Mouse (Mus musculus): ENCODE data around the gene Scube1.

Scube1 gene

DNA sequence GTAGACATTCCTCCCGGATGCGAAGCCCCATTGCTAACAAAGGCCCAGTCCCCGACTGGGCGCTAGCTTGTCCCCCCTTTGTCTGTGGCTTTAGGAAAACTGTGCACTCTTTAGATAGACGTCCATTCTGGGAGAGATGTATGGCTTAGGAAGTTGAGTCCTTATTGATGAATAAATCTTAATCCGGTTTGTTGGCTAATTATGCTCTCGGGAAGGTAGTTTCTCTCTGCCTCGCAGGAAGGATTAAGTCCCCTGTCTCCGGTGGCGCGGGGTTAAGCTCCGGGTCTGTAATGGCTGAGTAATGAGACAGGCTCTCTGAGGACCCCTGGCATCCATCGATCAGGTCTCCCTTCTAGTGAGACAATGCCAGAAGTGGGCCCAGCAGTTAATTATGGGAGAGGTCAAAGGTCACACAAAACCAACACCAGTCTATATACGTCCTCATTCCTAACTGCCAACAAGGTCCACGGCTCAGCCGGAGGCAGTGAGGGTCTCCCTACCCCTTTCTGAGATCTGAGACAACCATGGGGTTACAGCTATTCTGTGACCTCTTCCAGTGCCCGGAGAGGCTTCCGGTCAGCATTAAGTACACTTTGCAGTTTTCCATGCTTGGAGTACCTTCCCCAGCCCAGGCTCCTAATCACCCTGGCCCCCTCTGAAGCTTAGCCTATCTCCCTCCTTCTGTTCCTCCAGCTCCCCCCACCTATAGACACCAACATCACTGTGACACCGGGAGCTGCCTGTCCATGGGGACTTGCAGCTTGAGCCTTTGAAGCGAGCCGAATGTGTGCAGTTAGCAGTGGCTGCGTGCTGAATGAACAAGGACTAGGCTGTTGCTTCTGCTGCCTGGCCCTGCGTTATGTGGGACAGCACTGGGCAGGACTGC is 14.7 kb downstream of the Scube1 start:
- DNase-seq = no peak

DNA sequence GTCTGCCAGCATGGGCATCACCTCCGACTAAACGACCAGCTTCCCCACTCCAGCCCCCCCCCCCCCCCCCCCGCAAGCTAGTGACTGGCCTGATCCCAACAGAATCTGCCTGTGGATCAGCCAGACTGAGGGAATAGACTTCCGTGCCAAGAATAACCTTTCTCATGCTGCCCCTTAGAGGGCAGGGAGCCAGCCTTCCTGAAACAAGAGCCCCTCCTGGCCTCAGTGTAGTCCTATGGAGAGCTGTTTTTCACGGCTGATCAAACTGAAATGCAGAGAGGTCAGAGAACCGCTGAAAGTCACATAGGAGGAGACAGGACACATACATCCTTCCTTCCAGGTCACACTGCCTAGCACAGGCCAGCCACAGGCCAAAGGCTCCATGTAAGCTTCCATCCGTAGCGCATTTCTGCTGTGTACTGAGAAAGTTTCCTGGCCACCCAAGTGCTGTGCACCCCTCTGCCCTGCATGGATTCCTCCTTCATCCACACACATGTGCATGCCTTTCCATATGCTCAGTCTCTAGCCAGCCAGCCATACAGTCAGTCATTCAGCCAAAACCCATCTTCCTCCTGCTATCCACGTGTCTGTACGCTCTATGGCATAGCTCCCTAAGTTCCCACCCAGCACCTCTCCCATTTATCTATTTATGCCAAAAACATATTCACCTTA is 18.2 kb downstream of the Scube1 start:
- DNase-seq = no peak

DNA sequence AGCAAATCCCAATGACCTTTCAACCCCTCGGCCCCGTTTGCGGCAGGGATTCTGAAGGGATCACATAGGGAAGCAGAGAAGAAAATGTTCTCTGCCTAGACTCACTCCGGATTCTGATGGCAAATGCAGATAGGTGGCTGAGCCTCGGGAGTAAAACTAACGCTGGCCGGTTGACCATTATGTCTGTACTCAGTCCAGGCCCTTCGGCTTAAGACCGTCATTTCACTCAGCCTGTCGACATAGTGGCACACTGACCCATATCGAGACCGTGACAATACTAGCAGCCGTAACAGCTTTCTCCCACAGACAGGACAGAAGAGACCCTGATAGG is 24.3 kb downstream of the Scube1 start:
- DNase-seq = no peak

DNA sequence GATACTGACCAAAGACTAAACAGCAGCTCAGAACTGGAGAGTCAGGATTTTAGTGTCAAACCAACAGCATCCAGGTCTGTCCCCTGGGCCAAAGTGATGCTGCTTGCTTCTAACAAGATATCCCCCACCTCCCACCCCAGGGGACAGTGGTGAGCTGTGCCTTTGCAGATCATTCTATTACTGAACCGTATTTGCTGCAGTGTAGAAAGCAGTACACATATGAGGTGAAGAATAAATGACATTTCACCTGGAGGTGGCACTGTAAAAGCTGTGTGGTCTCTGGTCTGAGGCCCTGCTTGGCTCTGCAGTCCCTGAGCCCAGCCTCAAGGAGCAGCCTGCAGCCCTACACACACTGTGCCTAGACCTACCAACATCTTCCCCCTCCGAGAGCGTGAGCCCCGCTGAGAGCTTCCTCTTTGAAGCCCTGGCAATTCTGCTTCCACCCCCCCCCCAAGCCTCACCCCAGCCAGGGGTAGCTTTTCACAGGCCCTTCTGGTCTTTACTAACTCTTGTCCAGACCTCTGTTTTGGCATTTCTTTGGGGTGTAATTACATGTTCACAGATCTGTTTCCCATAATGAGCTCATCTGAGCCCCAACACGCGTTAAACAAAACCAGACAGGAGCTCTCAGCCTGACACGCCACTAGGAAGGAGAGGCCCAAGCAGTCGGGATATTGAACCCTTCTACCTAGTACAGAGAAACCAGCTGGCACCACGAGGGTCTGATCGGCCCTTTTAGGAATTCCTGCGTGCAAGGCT is 24.8 kb downstream of the Scube1 start:
- DNase-seq = no peak

DNA sequence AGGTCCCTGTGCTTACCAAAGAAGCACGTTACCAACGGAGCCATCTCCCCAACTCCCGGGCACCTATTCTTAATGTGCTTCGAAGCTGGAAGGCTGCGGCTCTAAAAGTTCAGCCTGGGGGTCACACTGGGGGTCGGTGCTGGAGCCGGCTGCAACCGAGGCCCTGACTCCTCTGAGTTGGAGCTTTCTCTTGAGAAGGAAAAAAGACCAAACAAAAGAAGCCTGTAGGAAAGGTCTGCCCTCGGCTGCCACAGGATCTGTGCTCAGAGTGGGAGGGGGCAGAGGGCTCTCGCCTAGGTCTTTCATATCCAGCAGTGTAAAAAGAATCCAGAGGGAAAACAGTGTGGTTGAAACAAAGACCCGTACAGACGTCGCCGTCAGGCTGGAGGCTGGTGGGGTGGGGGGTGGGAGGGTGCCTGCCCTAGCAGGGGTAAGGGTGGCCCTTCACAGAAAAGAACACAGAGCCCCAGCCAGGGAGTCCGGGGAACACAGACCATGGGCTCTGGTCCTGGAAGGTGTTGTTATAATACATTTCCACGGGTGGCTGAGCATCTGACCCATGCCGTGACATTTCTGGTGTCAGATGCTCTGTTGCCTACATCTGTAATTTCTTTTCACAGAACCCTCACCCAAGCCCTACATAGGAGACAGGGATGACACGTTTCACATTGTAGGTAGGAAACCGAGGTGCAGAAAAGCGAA is 25.5 kb downstream of the Scube1 start:
- DNase-seq = no peak

DNA sequence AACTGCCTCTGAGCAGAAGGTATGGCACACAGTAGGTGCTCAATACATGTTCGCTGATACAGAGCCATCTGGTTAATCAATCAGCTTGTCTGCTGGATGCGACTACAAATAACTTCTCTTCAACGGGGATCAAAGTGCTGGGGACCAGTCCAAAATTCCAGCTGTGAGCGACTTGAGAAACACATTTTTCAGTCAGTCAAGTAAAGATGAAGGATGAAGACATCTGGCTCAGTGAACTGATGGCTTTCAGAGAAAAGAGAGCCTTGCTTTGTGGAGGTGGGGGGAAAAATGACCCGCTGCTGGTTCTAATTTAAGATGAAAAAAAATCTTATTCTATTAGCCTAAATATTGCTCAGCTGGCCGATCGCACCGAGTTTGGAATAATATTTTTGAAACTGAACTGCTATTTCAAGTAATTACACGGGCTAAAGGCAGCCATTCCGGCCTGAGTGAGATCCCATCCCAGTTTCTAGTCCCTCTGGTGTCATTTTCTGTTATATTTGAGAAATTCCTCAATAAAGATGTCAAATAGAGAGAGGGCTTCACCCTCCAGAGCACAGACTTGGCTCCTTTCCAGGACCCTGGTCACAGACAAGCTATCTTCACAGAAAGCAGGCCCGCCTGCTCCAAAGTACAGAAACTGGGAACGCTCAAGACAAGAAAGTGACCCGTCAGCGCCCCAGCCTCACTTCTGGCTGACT is 28.0 kb downstream of the Scube1 start:
- no peak for DNase-seq

DNA sequence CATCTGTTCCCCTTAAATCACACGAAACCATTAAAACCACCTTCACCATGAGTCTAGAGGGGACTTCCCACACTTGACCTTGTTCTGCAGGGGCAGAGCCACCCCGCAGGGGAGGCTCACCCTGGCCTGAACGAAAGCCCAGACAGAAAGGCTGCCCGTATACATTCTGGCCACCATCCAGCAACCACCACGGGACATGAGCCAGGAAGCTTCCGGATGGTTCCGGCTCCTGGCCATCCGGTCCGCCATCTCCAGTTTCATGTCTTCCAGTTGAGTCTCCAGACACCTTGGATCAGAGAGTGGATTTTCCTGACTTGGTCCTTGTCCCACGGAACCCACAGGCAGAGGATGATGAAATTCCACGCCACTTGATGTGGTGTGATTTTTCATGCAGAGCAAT is 29.7 kb downstream of the Scube1 start:
- DNase-seq = no peak

DNA sequence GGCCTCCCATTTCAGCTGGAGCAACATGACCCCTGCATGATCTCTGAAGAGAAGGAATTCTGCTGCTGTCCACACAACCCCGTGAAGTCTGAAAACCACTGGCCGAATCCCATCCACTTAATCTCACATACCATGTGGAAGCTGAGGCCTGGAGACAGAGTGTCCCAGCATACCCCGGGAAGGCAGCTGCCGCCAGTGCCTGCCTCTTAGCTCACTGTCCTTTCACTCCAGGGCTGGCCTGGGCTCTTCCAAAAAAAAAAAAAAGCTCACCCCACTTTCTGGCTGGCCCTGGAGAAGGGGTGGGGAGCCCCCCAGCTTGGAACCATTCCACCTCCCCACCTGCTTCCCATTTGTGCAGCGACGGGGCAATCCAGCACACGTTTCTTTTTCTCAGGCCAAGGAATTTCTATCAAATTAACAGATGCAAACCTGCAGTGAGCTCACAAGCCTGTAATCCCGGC is 32.9 kb downstream of the Scube1 start:
- DNase-seq = no peak

DNA sequence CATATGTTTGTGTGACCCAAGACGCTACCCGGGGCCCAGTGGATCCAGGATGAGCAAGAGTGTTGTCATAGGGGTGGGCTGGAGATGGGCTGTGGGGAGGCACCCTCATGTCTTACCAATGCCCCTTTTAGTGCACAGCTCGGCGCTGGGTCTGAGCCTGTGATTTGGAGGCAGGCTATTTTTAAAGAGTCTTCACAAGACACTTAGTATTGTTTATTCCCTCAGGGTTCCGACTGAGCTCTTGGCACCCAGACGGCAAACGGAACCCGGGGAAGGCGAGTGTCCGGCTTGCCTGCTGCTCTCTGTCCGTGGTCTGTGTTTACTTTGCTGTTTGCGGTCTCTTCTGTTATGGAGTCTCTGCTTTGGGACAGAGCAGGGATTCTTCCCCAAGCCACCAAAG is 34.9 kb downstream of the Scube1 start:
- no peak for DNase-seq

DNA sequence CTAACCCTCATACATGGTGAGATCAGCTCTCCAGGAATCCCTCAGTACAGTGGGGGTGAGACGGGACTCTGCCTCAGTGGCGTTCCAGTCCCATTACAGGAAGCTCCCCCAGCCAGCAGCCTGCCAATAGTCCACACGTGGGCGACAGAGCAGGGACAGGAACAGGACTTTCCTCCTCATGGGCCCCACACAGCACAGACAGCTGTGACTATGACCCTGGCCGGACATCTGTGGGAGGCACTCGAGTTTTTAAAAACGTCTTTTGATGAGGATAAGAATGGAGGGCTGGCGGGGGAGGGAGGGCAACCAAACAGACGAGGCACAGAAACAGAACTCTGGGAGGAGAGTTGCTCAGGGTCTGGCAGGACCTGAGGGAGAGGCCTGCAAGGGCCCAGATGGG is 38.2 kb downstream of the Scube1 start:
- no peak for DNase-seq

DNA sequence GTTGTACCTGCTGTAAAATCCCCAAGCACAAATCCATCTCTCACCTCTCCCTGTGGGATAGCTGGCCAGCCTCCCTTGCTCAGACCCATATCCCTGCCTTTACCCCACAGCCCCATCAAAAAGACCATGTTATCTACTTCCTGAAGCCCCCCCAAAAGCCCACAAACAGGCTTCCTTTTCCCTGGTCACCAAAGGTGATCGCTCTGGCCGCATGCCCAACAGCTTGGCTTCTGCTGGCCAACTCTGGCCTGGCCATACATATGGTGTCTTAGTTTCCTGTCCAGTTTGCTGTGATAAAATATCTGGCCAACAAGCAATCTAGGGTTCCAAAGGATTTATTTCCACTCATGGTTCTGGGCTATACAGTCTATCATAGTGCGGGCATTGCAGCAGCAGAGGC is 38.9 kb downstream of the Scube1 start:
- no peak for DNase-seq

DNA sequence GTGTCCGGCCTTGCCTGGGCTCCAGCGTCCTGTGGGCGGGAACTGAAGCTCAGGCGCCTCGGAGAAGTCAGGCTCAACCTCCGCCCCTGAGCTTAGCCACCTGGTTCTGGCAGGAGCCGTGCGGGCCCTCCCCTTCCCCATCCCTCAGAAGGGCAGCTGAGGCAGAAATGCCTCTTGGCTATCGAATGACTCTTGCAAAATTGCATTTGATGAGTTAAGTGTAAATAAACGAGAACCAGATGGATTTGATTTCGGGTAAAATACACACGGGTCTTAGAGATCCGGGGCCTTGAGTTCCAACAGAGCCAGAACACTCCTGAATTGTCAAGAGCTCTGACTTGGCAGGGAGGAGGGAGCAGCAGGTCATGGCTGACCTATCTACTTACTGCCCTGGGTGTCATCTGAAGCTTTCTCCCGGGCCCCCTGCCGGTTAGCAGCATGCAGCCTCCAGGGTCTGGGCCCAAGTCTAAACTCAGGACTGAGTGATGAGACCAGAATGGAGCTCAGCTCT is 41.7 kb downstream of the Scube1 start:
- DNase-seq = no peak

DNA sequence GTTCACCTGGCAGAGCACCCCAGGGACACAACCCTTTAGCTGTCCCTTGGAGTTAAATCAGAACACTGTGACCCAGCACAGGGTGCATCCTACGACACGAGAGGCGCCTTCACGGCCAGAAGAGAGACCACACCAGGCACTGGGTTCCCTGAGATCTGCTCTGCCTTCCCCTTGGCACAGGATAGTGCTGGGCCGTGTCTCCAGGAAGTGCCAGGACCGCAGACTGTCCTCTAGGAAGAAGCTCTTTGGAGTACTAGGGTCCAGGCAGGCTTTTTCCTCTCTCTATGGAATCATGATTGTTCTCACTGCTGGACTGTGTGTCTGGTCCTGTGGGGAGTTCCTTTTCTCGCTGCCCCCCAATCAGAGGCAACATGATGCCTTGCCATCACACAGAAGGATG is 44.5 kb downstream of the Scube1 start:
- no peak for DNase-seq

DNA sequence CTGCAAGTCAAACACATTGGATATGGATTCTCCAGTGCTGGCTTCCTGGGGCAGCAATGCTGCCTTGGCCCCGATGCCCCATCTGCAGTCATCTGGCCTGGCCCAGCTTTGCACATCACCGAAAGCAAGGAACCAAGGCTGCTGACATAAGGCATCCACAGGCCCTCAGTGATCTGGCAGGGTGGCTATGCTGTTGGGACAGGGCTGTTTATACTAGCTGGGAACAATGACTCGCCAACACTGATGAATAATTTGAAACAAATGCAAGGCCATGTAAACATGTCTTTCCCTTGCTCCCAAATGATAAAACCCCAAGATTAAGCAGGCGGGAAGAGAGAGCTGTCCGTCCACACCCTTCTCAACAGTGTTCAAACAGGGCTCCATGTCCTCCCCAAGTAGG is 45.1 kb downstream of the Scube1 start:
- no peak for DNase-seq

DNA sequence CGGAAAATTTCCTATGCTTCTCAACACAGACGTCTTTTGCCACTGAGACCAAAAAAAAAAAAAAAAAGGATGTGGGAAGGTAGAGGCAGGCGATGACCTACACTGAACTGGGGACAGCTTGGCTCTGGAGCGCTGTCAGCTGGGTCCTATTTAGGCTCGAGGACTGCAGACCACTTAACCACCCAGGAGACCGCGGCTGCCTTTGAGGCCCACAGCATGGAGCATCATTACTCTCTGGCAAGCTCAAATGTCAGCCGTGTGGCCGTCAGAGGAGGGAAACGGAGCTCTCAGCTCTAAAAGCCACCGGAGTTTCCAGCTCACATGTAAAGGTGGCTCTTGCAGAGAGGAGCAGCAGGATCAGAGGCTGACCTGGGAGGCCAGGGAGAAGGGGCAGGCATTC is 46.2 kb downstream of the Scube1 start:
- DNase-seq = no peak

DNA sequence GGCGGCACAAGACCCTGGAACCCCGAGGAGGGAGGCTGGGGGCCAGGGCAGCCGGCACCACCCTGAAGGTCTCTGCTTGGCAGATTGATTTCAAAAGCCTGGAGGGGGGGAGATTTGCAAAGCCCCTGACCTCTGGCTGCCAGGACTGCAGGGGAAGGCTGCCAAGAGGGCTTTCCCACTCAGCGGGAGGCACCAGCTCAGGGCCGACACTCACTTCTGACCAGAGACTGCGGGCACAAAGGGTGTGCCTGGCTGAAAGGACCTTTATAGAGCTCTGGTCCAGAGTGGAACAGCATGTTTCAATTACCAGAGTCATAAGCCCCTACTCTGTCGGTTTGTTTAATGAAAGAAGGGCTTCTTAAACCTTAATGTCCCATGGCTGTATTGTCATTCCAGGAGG is 46.7 kb downstream of the Scube1 start:
- DNase-seq = no peak

DNA sequence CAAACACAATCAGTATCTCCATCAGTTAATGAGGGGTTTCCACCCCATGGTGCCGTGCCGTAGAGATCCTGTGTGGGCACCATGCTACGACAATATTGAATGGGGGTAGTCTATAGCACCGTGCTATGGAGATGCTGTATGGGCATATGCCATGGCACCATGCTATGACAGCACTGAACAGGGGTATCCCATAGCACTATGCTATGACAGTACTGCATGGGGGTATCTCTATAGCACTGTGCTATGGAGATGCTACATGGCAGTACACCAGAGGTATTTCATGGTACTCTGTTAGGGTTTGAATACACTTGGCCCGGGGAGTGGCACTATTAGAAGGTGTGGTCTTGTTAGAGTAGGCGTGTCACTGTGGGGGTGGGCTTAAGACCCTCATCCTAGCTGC is 47.7 kb downstream of the Scube1 start:
- DNase-seq = no peak

DNA sequence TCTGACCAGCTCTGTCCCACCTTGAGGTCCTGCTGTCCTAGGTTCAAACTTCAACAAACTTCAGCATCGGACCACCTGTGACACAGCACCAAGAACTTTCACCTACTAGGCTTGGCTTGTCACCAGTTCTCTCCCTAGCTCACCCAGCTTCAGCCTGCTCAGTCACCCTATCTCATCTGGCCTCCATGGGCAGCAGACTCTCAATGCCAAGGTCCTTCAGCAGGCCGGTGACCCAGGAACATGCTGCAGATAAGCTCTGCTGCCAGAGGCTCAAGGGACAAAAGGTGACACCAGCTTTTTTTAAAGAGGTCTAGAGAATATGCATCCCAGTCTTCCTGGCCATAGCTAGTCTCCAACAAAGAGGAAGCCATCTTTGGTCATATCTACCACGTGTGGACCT is 48.5 kb downstream of the Scube1 start:
- no peak for DNase-seq

DNA sequence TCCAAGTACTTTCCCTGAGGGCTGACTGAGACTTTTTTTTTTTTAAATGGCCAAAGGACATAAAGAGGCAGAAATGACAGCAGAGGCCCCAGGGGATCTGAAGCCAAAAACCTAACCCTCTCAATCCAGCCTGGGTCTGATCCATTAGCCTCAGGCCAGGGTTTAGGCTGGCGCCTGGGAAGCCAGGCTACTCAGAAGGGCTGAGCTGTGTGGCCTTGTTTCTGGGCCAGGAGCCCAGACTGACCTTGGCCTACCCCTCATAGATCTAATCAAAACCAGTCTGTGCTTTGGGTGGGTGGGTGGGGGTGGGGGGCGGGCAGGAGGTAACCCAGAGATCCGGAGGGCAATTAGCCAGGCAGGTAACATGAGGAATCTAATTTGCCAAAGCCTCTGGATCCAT is 51.2 kb downstream of the Scube1 start:
- DNase-seq = no peak

DNA sequence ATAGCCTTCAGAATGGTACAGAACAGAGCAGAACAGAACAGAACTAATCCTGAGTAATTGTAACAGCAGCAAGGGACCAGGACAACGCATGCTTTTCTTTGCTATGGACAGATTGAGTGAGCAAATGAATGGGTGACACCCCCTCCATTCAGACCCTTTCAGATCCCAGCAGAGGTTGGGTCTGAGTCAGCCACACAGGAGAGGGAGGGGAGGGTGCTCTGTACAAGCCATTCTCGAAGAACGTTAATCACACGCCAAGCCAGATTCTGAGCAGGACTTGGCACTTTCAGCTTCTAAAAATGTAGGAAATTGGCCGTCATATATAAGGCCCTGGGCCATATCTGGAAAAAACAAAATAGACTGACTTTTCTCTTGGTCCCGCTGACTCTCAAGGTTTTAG is 57.3 kb downstream of the Scube1 start:
- DNase-seq = no peak

DNA sequence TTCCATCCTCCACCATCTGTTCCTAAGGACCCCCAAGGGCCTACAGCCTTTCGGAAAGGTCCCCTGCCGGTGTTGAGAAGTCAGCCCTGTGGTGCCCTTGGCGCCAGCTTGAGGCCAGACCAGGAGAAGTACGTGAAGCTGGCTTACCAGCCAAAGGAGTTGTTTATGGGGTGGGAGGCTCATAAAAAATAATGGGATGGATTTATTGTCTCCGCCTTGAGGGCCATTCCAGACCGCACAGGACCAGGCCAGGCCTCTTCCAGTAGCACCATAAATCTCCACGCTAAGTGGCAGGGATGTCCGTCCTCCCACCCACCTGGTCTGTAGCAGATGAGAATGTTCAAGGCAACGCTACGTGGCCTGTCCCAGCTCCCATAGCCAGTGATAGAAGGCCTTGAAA is 58.4 kb downstream of the Scube1 start:
- no peak for DNase-seq

DNA sequence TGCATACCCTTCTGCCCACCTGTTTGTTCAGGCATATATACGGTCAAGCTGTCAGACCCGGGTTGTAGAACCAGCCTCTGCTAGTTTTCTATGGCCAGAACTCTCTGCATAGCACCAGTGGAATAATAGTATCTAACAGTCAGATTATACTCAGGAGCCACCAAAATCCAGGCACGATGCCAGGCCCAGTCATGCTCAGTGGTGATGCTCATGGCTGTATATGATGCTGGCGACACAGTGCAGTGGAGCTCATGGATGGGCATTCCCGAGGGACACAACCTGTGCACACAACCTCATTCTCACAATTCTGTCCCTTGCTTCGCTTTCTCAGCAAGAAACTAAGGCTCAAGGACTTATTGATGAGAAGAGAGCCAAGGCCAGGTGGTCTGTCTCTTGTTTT is 58.8 kb downstream of the Scube1 start:
- no peak for DNase-seq

Measured in spleen, adult 18-20 months (tissue).